Mouse (Mus musculus): ENCODE data around the gene Stat3. TPM values are rescaled to one million over a fixed set of nuclear protein-coding genes. Genes with fewer than 3 reads are reported as not detected.

Gene Stat3
- polyA plus RNA-seq, 1 experiment from 2014 or later = 75.6 TPM

DNA sequence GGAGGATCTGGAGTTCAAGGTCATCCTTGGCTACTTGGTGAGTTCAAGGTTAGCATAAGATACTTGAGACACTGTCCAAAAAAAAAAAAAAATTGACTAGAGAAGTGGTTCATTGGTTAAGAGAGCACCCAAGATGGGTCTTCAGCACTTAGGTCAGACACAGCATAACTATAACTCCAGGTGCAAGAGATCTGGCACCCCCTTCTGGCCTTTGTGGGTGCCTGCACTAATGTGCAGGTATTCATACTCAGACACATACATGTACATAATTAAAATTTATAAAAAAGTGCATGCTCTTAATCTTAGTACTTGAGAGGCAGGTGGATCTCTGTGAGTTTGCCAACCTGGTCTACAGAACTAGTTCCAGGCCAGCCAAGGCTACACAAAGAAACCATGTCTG is 8.2 kb upstream of the Stat3 start:
- H3K9ac ChIP-seq = no peak overlapping the region
- H3K4me1 ChIP-seq = peaks cover 9% of the 10 kb centered on the region; the same call in 1 of the 2 replicates
- no peak overlapping the region for H3K27ac ChIP-seq (replicated peaks)
- no peaks in the 10 kb centered on the region for H3K27me3 ChIP-seq
- no peaks in the 10 kb centered on the region for H3K36me3 ChIP-seq
- no peaks in the 10 kb centered on the region for H3K9me3 ChIP-seq (replicated peaks)
- H3K4me3 ChIP-seq (replicated peaks) = no peak overlapping the region
- ATAC-seq (ENCODE audit: insufficient number of reproducible peaks, low FRiP score, low TSS enrichment, low read depth) = no peak
- H3K4me2 ChIP-seq (replicated peaks) = no peak overlapping the region

DNA sequence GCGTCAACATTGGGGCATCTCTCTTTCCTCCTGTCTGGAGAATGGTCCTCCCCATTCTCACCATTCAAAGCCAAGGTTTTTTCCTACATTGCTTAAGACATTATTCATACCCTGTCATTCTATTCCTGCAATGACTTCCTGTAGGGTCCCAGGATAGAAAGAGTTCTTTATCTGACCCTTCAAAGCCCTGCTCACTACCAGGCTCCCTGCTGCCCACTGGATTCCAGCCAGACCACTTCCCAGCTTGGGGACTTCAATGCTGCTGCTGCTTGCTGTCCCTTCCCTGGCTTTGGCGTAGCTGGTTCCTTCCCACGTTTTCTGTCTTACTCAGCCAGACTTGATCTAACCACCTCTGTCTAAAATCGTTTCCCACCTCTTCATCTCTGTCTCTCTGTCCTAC is 7.5 kb upstream of the Stat3 start:
- Histone ChIP-seq H3K4me1 (peaks cover 3% of the 10 kb centered on the region; the same call in 1 of the 2 replicates), H3K4me2 (replicated peaks) (no peak overlapping the region), H3K36me3 (no peaks in the 10 kb centered on the region), H3K9me3 (replicated peaks) (no peaks in the 10 kb centered on the region), H3K9ac (no peak overlapping the region), H3K27me3 (no peaks in the 10 kb centered on the region), H3K4me3 (replicated peaks) (no peak overlapping the region), H3K27ac (replicated peaks) (no peak overlapping the region)
- 34% methylated on average over 4 of the region's 4 CpGs for WGBS
- ATAC-seq (ENCODE audit: insufficient number of reproducible peaks, low FRiP score, low TSS enrichment, low read depth) = no peak

GRCm38 (mm10) chr11:100942388-100942787 is 3.0 kb upstream of the Stat3 start:
- no peak overlapping the region for H3K4me2 ChIP-seq (replicated peaks)
- no peak overlapping the region for H3K27ac ChIP-seq (replicated peaks)
- peaks cover 10% of the 10 kb centered on the region for H3K4me1 ChIP-seq
- H3K4me3 ChIP-seq (replicated peaks) = no peak overlapping the region
- no peaks in the 10 kb centered on the region for H3K36me3 ChIP-seq
- no peak for ATAC-seq (ENCODE audit: insufficient number of reproducible peaks, low FRiP score, low TSS enrichment, low read depth)
- 88% methylated on average over 1 of the region's 1 CpGs for WGBS
- no peaks in the 10 kb centered on the region for H3K9me3 ChIP-seq (replicated peaks)
- H3K27me3 ChIP-seq = no peaks in the 10 kb centered on the region
- H3K9ac ChIP-seq = no peak overlapping the region

DNA sequence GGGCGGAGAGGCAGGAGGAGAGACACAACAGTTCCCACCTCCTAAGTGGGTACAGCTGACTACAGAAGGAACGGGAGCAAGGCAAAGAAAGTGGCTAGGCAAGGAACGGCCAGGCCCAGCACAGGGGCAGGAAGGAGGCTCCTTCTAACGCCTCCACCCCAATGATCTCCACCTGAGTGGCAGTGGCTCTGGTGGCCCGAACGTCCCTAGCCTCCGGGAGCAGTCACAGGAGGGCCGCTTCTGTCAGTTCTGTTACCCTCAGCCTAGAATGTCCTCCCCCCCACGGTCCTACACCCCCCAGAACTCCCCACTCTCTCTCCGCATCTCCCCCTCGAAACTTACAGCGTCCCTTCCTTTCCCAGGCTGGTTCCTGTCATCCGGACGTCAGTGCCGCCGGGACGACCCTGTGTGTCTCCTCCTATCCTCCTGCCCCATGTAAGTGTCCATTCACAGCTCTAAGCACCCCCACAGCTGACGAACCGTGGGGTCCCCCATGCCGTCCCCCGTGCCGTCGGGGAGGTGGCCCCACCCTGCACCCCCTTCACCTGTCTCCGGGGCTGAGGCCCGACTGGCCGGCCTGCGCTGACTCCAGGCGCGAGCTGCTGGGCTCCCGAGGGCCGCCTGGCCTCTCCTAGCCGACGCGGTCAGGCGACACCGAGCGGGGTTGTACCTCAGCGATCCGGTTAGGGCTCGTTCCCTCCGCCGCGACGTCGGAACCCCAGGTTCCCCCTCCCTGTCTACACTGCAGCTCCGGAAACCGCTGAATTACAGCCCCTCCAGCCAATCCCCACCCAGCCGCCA is 429 bp downstream of the Stat3 start:
- Histone ChIP-seq H3K27ac (replicated peaks) (peak overlapping the region; percentile 89), H3K27me3 (no peaks in the 10 kb centered on the region)

DNA sequence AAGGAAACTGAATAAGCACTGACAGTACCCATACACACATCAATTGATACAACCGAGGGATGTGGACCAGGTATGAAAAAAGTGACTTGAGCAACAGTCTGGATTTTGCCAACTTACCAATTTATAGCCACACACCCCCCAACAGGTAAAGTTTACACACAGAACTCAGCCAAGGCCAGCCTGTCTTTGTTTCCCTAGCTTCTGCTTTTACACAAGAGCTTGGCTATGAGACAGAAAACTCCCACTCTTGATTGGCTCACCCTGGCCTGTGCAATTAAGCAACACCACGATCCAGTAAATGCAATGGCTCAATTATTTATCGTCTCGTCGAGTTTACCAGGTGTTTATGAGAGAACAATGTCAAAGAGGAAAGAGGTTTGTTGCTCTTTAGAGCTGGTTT is 1.2 kb downstream of the Stat3 start:
- Histone ChIP-seq H3K4me2 (replicated peaks) (peak overlapping the region; percentile 85), H3K27ac (replicated peaks) (peak overlapping the region; percentile 89; the same call in 1 of the 2 replicates), H3K4me1 (peaks cover 31% of the 10 kb centered on the region), H3K4me3 (replicated peaks) (peak overlapping the region; percentile 94), H3K9ac (no peak overlapping the region), H3K9me3 (replicated peaks) (no peaks in the 10 kb centered on the region), H3K36me3 (no peaks in the 10 kb centered on the region), H3K27me3 (no peaks in the 10 kb centered on the region)
- ATAC-seq (ENCODE audit: insufficient number of reproducible peaks, low FRiP score, low TSS enrichment, low read depth) = no peak
- WGBS = 14% methylated on average over 5 of the region's 5 CpGs

More for the DNA sequence above, 429 bp downstream of the Stat3 start:
- H3K4me1 ChIP-seq = peaks cover 31% of the 10 kb centered on the region
- no peaks in the 10 kb centered on the region for H3K9me3 ChIP-seq (replicated peaks)
- H3K36me3 ChIP-seq = no peaks in the 10 kb centered on the region
- under 1% methylated on average over 47 of the region's 48 CpGs for WGBS
- H3K4me3 ChIP-seq (replicated peaks) = peak overlapping the region; percentile 94
- H3K4me2 ChIP-seq (replicated peaks) = peak overlapping the region; percentile 85
- no peak; the same call in 1 of the 2 replicates for ATAC-seq (ENCODE audit: insufficient number of reproducible peaks, low FRiP score, low TSS enrichment, low read depth)
- peak overlapping the region; percentile 84 for H3K9ac ChIP-seq

GRCm38 (mm10) chr11:100937295-100937694 is 2.0 kb downstream of the Stat3 start:
- H3K4me1 ChIP-seq = peaks cover 31% of the 10 kb centered on the region

GRCm38 (mm10) chr11:100935373-100936355 is 3.7 kb downstream of the Stat3 start:
- Histone ChIP-seq H3K36me3 (no peaks in the 10 kb centered on the region), H3K27me3 (no peaks in the 10 kb centered on the region), H3K4me1 (peaks cover 37% of the 10 kb centered on the region), H3K9ac (no peak overlapping the region), H3K9me3 (replicated peaks) (no peaks in the 10 kb centered on the region), H3K27ac (replicated peaks) (peak overlapping the region; percentile 51; the same call in 1 of the 2 replicates), H3K4me2 (replicated peaks) (no peak overlapping the region), H3K4me3 (replicated peaks) (no peak overlapping the region)
- 68% methylated on average over 8 of the region's 8 CpGs for WGBS
- no peak for ATAC-seq (ENCODE audit: insufficient number of reproducible peaks, low FRiP score, low TSS enrichment, low read depth)

More at GRCm38 (mm10) chr11:100937295-100937694, 2.0 kb downstream of the Stat3 start:
- Histone ChIP-seq H3K4me3 (replicated peaks) (0 out of 2 replicates have a peak overlapping the region, but pooled peaks have one; percentile 2), H3K27me3 (no peaks in the 10 kb centered on the region), H3K9me3 (replicated peaks) (no peaks in the 10 kb centered on the region), H3K4me2 (replicated peaks) (peak overlapping the region; percentile 85), H3K27ac (replicated peaks) (no peak overlapping the region), H3K9ac (no peak overlapping the region), H3K36me3 (no peaks in the 10 kb centered on the region)
- 68% methylated on average over 4 of the region's 4 CpGs for WGBS
- no peak for ATAC-seq (ENCODE audit: insufficient number of reproducible peaks, low FRiP score, low TSS enrichment, low read depth)

DNA sequence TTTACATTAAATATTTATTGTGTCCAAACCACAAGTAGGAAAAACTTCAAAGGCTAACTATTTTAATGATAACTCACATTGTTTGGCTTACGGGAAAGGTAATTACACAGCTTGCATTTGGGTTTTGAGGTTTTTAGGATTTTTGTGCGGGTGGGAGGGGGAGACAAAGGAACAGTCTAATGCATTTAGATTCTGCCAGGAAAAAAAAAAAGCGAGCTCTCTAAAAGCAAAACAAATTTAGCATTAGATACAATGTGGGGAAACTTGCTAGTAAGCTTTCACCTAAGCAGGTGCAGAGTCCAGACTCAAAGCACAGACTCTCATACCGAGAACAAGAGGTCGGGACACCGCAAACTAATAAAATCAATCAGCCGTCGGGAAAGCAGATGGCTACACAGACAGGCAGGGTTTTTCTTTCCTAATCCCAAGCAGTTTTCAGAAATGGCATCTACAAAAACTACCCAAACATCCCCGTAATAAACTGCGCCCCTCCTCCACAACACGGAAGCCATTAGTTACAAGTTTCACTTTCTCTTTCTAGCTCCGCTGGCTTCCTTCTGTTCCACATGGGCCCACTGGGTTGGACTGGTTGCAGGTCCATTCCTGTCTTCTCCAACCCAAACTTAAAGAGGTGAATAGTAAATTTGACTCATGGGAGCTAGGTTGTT is 8.0 kb downstream of the Stat3 start:
- ATAC-seq (ENCODE audit: insufficient number of reproducible peaks, low FRiP score, low TSS enrichment, low read depth) = no peak
- Histone ChIP-seq H3K9me3 (replicated peaks) (no peaks in the 10 kb centered on the region), H3K9ac (no peak overlapping the region), H3K27ac (replicated peaks) (peak overlapping the region; percentile 36; the same call in 1 of the 2 replicates), H3K27me3 (no peaks in the 10 kb centered on the region), H3K4me1 (peaks cover 18% of the 10 kb centered on the region), H3K4me2 (replicated peaks) (peak overlapping the region; percentile 27), H3K4me3 (replicated peaks) (peak overlapping the region; percentile 22), H3K36me3 (no peaks in the 10 kb centered on the region)
- whole genome bisulfite sequencing = 50% methylated on average over 12 of the region's 12 CpGs

DNA sequence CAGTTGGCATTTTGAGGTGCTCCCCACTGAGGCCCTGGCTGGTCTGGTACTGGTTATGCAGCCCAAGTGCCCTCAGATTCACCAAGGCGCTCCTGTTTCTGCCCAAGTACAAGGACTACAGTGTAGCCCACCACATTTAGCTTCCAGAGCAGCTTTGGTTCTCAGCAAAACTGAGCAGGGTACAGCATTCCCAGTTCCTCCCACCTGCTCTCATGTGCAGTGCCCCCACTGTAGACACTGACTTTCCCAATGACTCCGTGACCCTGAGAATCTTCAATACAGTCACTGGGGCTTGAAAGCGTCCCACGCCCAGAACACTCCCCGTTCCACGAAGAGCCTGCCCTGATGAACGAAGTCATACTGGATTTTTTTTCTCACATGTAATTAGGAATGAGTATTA is 8.7 kb downstream of the Stat3 start:
- Histone ChIP-seq H3K4me2 (replicated peaks) (no peak overlapping the region), H3K9ac (no peak overlapping the region), H3K27me3 (no peaks in the 10 kb centered on the region), H3K9me3 (replicated peaks) (no peaks in the 10 kb centered on the region), H3K27ac (replicated peaks) (no peak overlapping the region), H3K36me3 (no peaks in the 10 kb centered on the region), H3K4me3 (replicated peaks) (no peak overlapping the region), H3K4me1 (peaks cover 11% of the 10 kb centered on the region)
- WGBS = 58% methylated on average over 7 of the region's 7 CpGs
- no peak for ATAC-seq (ENCODE audit: insufficient number of reproducible peaks, low FRiP score, low TSS enrichment, low read depth)

GRCm38 (mm10) chr11:100927386-100927785 is 12.0 kb downstream of the Stat3 start:
- Histone ChIP-seq H3K9me3 (replicated peaks) (no peaks in the 10 kb centered on the region), H3K4me1 (peaks cover 6% of the 10 kb centered on the region), H3K9ac (no peak overlapping the region), H3K4me2 (replicated peaks) (no peak overlapping the region), H3K27me3 (no peaks in the 10 kb centered on the region), H3K27ac (replicated peaks) (no peak overlapping the region), H3K36me3 (peaks cover 3% of the 10 kb centered on the region; the same call in 1 of the 2 replicates), H3K4me3 (replicated peaks) (no peak overlapping the region)
- WGBS = 77% methylated on average over 3 of the region's 3 CpGs
- no peak for ATAC-seq (ENCODE audit: insufficient number of reproducible peaks, low FRiP score, low TSS enrichment, low read depth)
